Mouse (Mus musculus) erythroblast, embryonic 14.5 days (primary cell): ENCODE data around the gene Coq8b.

ENCODE experiments used
- GATA1 ChIP-seq: IDR thresholded peaks from 2 replicates; pipeline ENCODE4 v1.6.1; 2012; ENCODE audit warnings: low read length, inconsistent platforms, mixed read lengths
- TAL1 ChIP-seq: IDR thresholded peaks from 3 replicates; pipeline ENCODE4 v1.6.1; 2012; ENCODE audit warnings: low read length, inconsistent platforms, mixed read lengths

GRCm38 (mm10) chr7:27277191-27277590 lies 44.4 kb downstream of the Coq8b start:
- TF ChIP-seq GATA1 (no peak), TAL1 (no peak)
